Mouse (Mus musculus): ENCODE measurements at regions not wholly inside any gene's neighbourhood (a gene's known extent, or its start where the extent isn't known, plus 50 kb on each side); places are given as distances from the start of the nearest gene placed in this dataset.

DNA sequence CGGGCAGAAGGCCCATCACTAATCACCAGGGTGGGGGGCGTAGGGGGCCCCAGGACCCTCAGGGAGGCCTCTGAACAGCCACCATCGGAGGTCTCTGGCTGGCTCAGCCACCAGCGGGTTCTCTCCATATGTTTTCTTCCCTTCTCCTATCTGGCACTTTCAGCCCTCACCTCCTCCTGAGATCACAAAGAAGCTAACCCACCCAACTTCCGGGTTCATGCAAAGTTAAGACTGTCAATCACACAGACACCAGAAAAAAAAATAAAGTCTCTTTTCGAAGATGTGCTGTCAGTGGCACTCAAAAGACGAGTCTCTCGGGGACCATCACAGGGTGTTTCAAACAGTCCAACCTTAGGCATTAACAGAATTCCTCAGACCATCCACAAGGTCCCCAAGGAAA, 314.2 kb downstream of the Sox9 start:
- no peak for TF ChIP-seq CTCF (conservative IDR thresholded peaks at IDR 0.05; ENCODE audit: low read length)
- no peak for TF ChIP-seq POU5F1 (IDR thresholded peaks at IDR 0.05; ENCODE audit: borderline replicate concordance, low read length)
